Mouse (Mus musculus) ES-Bruce4 (cell line): ENCODE measurements around the gene Ndufa13. TPM values are rescaled to one million over a fixed set of nuclear protein-coding genes. Genes with fewer than 3 reads are reported as not detected.
"Not testable (repeated sequence)": the region's sequence is repeated elsewhere in the genome, so short reads cannot be mapped to it uniquely, and the experiment has no call there.

Experiments
- H3K27ac ChIP-seq: 2 replicates; pipeline ENCODE4 v1.5.1; 2012; ENCODE audit warnings: low read length, inconsistent platforms; ENCODE audit not compliant: insufficient read depth
- H3K27me3 ChIP-seq: 2 replicates; pipeline ENCODE4 v1.6.1; 2012; ENCODE audit warnings: mild to moderate bottlenecking, low read length, inconsistent platforms; ENCODE audit not compliant: control insufficient read depth, poor library complexity, insufficient read depth, severe bottlenecking
- H3K36me3 ChIP-seq: 2 replicates; pipeline ENCODE4 v1.6.1; 2012; ENCODE audit warnings: inconsistent platforms, mild to moderate bottlenecking, low read length, moderate library complexity; ENCODE audit not compliant: control insufficient read depth, poor library complexity, insufficient read depth, severe bottlenecking
- H3K4me1 ChIP-seq: one replicate; pipeline ENCODE4 v1.8.1; 2011; ENCODE audit warnings: low read length; ENCODE audit not compliant: control insufficient read depth, insufficient read depth
- H3K4me3 ChIP-seq: 2 replicates; pipeline ENCODE4 v1.5.1; 2011; ENCODE audit warnings: low read depth, mild to moderate bottlenecking, low read length
- H3K9ac ChIP-seq: 2 replicates; pipeline ENCODE4 v1.6.1; 2012; ENCODE audit warnings: low read depth, mild to moderate bottlenecking, inconsistent platforms; ENCODE audit not compliant: poor library complexity, severe bottlenecking
- H3K9me3 ChIP-seq: replicated peaks from 2 replicates; pipeline ENCODE4 v1.6.1; 2012; ENCODE audit warnings: mild to moderate bottlenecking, low read length, inconsistent platforms; ENCODE audit not compliant: control insufficient read depth, poor library complexity, insufficient read depth, severe bottlenecking
- CTCF ChIP-seq: IDR thresholded peaks from one replicate; pipeline ENCODE4 v1.8.1; 2011; ENCODE audit warnings: low read depth, low read length
- EP300 ChIP-seq: IDR thresholded peaks from 2 replicates; pipeline ENCODE4 v1.6.1; 2011; ENCODE audit warnings: low read depth, low read length; ENCODE audit not compliant: insufficient read depth
- POLR2A ChIP-seq: IDR thresholded peaks from one replicate; pipeline ENCODE4 v1.8.1; 2011; ENCODE audit warnings: low read length; ENCODE audit not compliant: insufficient read depth
- polyA plus RNA-seq: library from polyadenylated mRNA; stranded (reverse); fragments of >200 nt; gene quantifications from 2 replicates; pipeline ENCODE4 v1.2.4, GENCODE M21; 2011; ENCODE audit warnings: low read depth; ENCODE audit not compliant: missing spikeins, insufficient read depth, insufficient read length

Gene Ndufa13
- polyA plus RNA-seq, result 70.5 and 70.8 TPM in 2 replicates

GRCm38 (mm10) chr8:69902163-69903062, at the start of gene Ndufa13, which contains the start of the genes Tssk6 and Yjefn3:
Gene Ndufa13, minus strand, starts transcription at chr8:69902558.
Gene Tssk6, plus strand, starts transcription at chr8:69902184.
Gene Yjefn3, minus strand, starts transcription at chr8:69902712.
- Histone ChIP-seq H3K27ac (peak within 1 kb of the TSS; percentile 81), H3K4me3 (peak within 1 kb of the TSS; percentile 78), H3K9me3 (no peaks in the 10 kb centered on the region), H3K4me1 (no peaks in the 10 kb centered on the region), H3K27me3 (no peaks in the 10 kb centered on the region), H3K36me3 (no peaks in the 10 kb centered on the region), H3K9ac (peak within 1 kb of the TSS; percentile 79)
- TF ChIP-seq POLR2A (no peak), EP300 (no peak), CTCF (no peak)

DNA sequence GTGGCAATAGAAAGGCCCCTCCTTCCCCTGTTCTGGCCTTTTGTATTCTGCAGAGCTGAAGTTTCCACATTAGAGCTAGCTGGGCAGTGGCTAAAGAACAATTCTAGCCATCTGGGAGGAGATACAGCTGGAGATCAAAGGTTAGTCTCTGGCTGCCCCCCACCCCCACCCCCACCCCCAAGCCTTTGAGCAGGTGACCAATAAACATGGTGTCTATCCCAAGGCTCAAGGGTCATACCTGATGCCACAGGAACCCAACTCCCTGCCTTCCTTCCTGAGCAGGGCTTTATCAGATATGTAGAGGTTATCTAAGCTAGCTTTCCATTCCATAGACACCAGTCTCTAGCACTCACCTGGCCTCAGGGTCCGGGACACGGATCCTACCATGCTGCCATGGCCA, 47.9 kb upstream of the Ndufa13 start:
- no peak overlapping the region for H3K4me3 ChIP-seq
- H3K27ac ChIP-seq, result no peak overlapping the region
- H3K36me3 ChIP-seq, result peaks cover 39% of the 10 kb centered on the region
- H3K9me3 ChIP-seq, result no peaks in the 10 kb centered on the region
- no peaks in the 10 kb centered on the region for H3K27me3 ChIP-seq
- no peak for TF ChIP-seq CTCF
- no peak for TF ChIP-seq EP300
- no peak for TF ChIP-seq POLR2A
- H3K9ac ChIP-seq, result no peak overlapping the region
- H3K4me1 ChIP-seq, result no peaks in the 10 kb centered on the region

- H3K9me3 ChIP-seq, H3K36me3 ChIP-seq, H3K27ac ChIP-seq, H3K4me3 ChIP-seq, H3K27me3 ChIP-seq, H3K9ac ChIP-seq, H3K4me1 ChIP-seq: not testable (repeated sequence)
Measured at GRCm38 (mm10) chr8:69942495-69942894, 40.1 kb upstream of the Ndufa13 start.

- peaks cover 14% of the 10 kb centered on the region for H3K4me1 ChIP-seq
- H3K27ac ChIP-seq, result peak overlapping the region; percentile 85
- no peak overlapping the region for H3K9ac ChIP-seq
- no peak for TF ChIP-seq EP300
- TF ChIP-seq POLR2A, result no peak
- no peaks in the 10 kb centered on the region for H3K27me3 ChIP-seq
- no peaks in the 10 kb centered on the region for H3K36me3 ChIP-seq
- H3K4me3 ChIP-seq, result no peak overlapping the region
- H3K9me3 ChIP-seq, result no peaks in the 10 kb centered on the region
Measured at GRCm38 (mm10) chr8:69940386-69940785, 38.0 kb upstream of the Ndufa13 start.

- no peak overlapping the region for H3K9ac ChIP-seq
- peak overlapping the region; percentile 85 for H3K27ac ChIP-seq
- peaks cover 15% of the 10 kb centered on the region for H3K4me1 ChIP-seq
- TF ChIP-seq EP300 (peak; percentile 83), CTCF (no peak), POLR2A (no peak)
- no peaks in the 10 kb centered on the region for H3K9me3 ChIP-seq
- no peaks in the 10 kb centered on the region for H3K27me3 ChIP-seq
- H3K36me3 ChIP-seq, result peaks cover 5% of the 10 kb centered on the region; the same call in 1 of the 2 replicates
- no peak overlapping the region for H3K4me3 ChIP-seq
Measured at GRCm38 (mm10) chr8:69939633-69940032, 37.3 kb upstream of the Ndufa13 start.

- TF ChIP-seq POLR2A, result no peak
- TF ChIP-seq CTCF, result no peak
- TF ChIP-seq EP300, result no peak
- Histone ChIP-seq H3K36me3 (peaks cover 17% of the 10 kb centered on the region), H3K27me3 (no peaks in the 10 kb centered on the region), H3K27ac (peak overlapping the region; percentile 62), H3K9me3 (no peaks in the 10 kb centered on the region), H3K4me1 (peaks cover 18% of the 10 kb centered on the region), H3K4me3 (no peak overlapping the region), H3K9ac (no peak overlapping the region)
Measured at GRCm38 (mm10) chr8:69938245-69938982, 36.1 kb upstream of the Ndufa13 start.
